Mouse (Mus musculus): ENCODE results near the gene Gm21992.

GRCm38 (mm10) chr19:4756193-4756911, 55.1 kb downstream of the Gm21992 start, which contains the start of gene Rbm4b:
- TF ChIP-seq EP300 (optimal IDR thresholded peaks at IDR 0.05) (no peak), CTCF (IDR thresholded peaks at IDR 0.05; ENCODE audit: low read depth) (no peak)
